Mouse (Mus musculus) ES-Bruce4 (cell line): ENCODE data around the gene Wdr24.

ENCODE experiments used
- CTCF ChIP-seq: IDR thresholded peaks from one replicate; pipeline ENCODE4 v1.8.1; 2011; ENCODE audit warnings: low read depth, low read length
- EP300 ChIP-seq: IDR thresholded peaks from 2 replicates; pipeline ENCODE4 v1.6.1; 2011; ENCODE audit warnings: low read depth, low read length; ENCODE audit not compliant: insufficient read depth

- TF ChIP-seq CTCF (no peak), EP300 (no peak)
Observed at GRCm38 (mm10) chr17:25802825-25803517, 20.5 kb upstream of the Wdr24 start.
